Mouse (Mus musculus): Measurements from ENCODE around the gene Ifrd2. TPM values are rescaled to one million over a fixed set of nuclear protein-coding genes. Genes with fewer than 3 reads are reported as not detected.

Gene Ifrd2
- total RNA-seq, 2 experiments from 2014 or later: 37.8 to 43.1 TPM

- DNase-seq: peak in 1 of 2 experiments; percentile 39
Measured at GRCm38 (mm10) chr9:107624539-107624938, 37.1 kb downstream of the Ifrd2 start.

- DNase-seq: no peak
Measured at GRCm38 (mm10) chr9:107624951-107625350, 37.5 kb downstream of the Ifrd2 start.

- DNase-seq: no peak
Measured at GRCm38 (mm10) chr9:107625351-107626128, 38.1 kb downstream of the Ifrd2 start.

GRCm38 (mm10) chr9:107626158-107626843 lies 38.9 kb downstream of the Ifrd2 start:
- no peak for DNase-seq

- DNase-seq: peak; percentile 76 to 91
Measured at GRCm38 (mm10) chr9:107626844-107627277, 39.4 kb downstream of the Ifrd2 start.

- no peak for DNase-seq
Measured at GRCm38 (mm10) chr9:107627387-107628255, 40.2 kb downstream of the Ifrd2 start.

- peak; percentile 49 to 53 for DNase-seq
Measured at GRCm38 (mm10) chr9:107628721-107629410, 41.4 kb downstream of the Ifrd2 start.

- DNase-seq: no peak
Measured at GRCm38 (mm10) chr9:107629411-107629730, 41.9 kb downstream of the Ifrd2 start.

GRCm38 (mm10) chr9:107629901-107630425 lies 42.5 kb downstream of the Ifrd2 start:
- DNase-seq: no peak

- no peak for DNase-seq
Measured at GRCm38 (mm10) chr9:107630576-107630975, 43.1 kb downstream of the Ifrd2 start.

GRCm38 (mm10) chr9:107631311-107631826 lies 43.9 kb downstream of the Ifrd2 start:
- DNase-seq: no peak

- no peak for DNase-seq
Measured at GRCm38 (mm10) chr9:107631861-107632260, 44.4 kb downstream of the Ifrd2 start.

- peak; percentile 51 to 60 for DNase-seq
Measured at GRCm38 (mm10) chr9:107632478-107632877, 45.0 kb downstream of the Ifrd2 start.

GRCm38 (mm10) chr9:107633091-107633660 lies 45.7 kb downstream of the Ifrd2 start:
- peak; percentile 87 to 91 for DNase-seq

- DNase-seq: peak in 1 of 2 experiments; percentile 43
Measured at GRCm38 (mm10) chr9:107633661-107634405, 46.4 kb downstream of the Ifrd2 start.

GRCm38 (mm10) chr9:107634406-107635278 lies 47.2 kb downstream of the Ifrd2 start:
- DNase-seq: no peak

GRCm38 (mm10) chr9:107635279-107636028 lies 48.0 kb downstream of the Ifrd2 start, which contains the start of gene Gnai2:
Gene Gnai2 (minus strand): TSS chr9:107635367.
- DNase-seq: peak; percentile 98 to 99

GRCm38 (mm10) chr9:107637070-107637469 lies 49.6 kb downstream of the Ifrd2 start:
- DNase-seq: no peak
